Mouse (Mus musculus) hindbrain, embryonic 15.5 days (tissue): Measurements from ENCODE around the gene Rgs16. TPM values are rescaled to one million over a fixed set of nuclear protein-coding genes. Genes with fewer than 3 reads are reported as not detected.

Experiments used
- polyA plus RNA-seq: library from polyadenylated mRNA; unstranded; fragments of >200 nt; fragmentation: Nextera tagmentation; extraction: Ambion mirVana; gene quantifications from 2 replicates; pipeline ENCODE4 v1.2.1, GENCODE M21; 2015

The Rgs16 gene
- polyA plus RNA-seq, 1 experiment from 2014 or later: 12.4 TPM

Other genes with a start within 250 kb of the Rgs16 start
- 12.1 and 14.7 TPM in 2 replicates for gene Npl, start 190.3 kb upstream of the Rgs16 start, polyA plus RNA-seq
- 21.2 and 21.6 TPM in 2 replicates for gene Rgs8, start 87.3 kb upstream of the Rgs16 start, polyA plus RNA-seq
- 39.5 and 40.1 TPM in 2 replicates for gene Rnasel, start 9.1 kb downstream of the Rgs16 start, polyA plus RNA-seq
- 0.09 and 0.26 TPM in 2 replicates for gene Rgsl1, start 103.8 kb downstream of the Rgs16 start, polyA plus RNA-seq
- 0.45 and 1.0 TPM in 2 replicates for gene Teddm1b, start 134.0 kb downstream of the Rgs16 start, polyA plus RNA-seq
- not detected in 2 replicates for gene Teddm1a, start 151.4 kb downstream of the Rgs16 start, polyA plus RNA-seq
- 214 and 219 TPM in 2 replicates for gene Glul, start 159.6 kb downstream of the Rgs16 start, polyA plus RNA-seq
- gene Teddm2, start 159.9 kb downstream of the Rgs16 start, polyA plus RNA-seq: 1.6 TPM in 2 replicates